Mouse (Mus musculus) kidney, adult 8-10 months (tissue): ENCODE measurements around the gene Ttc28.
A peak's percentile ranks its signal among the peaks of the same experiment; 100 is the strongest.

ENCODE experiments used
- DNase-seq, 2 experiments: peaks; one replicate each; pipeline ENCODE4 v3.0.0; 2022

Gene Ttc28

DNA sequence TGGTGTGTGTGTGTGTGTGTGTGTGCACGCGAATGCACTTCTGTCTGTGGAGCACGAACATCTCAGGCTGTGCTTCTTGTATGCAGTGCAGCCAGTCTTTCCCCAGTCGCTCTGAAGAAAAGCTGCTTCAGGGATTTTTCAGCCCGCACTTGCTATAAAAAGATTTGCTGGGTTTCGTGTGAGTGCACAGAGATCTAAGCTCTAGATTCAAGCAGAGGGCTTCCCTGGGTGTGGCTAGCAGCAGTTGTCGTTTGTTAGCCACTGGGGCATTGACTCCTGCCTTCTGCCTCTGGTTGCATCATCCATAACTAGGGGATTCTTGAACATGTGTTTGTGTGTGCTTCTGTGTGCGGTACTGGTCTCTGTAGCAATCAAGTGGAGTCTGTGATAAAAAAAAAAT lies 175.9 kb downstream of the Ttc28 start:
- no peak for DNase-seq

GRCm38 (mm10) chr5:111057084-111057483 lies 177.5 kb downstream of the Ttc28 start:
- no peak for DNase-seq

DNA sequence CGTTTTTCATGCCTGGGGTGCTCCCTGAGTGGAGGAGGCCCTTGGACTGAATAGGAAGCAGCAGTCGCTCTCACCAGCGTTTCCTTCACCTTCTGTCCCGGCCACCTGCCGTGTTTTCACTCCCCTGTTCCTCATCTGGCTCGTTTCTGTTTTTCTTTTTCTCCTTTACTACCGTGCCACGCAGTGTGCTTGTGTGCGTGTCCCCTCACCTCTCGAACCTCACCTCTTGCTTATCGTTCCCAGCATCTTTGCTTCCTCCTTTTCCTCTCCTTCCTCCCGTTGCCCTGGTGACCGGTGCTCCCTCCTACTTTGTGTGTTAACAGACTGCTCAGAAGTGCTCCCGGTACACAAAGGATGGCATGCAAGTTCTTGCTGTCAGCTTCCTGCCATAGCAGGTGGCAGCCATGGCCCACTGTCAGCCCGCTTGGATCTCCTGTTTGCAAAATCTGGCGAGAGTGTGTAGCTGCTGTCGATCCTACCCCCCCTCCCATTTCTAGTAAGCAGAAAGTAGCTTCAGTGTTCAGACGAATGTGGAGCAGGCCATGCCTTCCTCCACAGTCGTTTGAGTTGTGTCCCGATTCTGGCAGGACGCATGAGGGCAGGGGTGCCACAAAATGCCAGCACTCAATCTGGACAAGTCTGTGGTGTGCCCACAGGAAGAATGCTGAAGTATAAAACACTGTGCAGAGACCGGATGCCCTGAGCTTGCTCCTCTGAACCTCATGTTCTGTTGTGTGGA lies 179.0 kb downstream of the Ttc28 start:
- DNase-seq = no peak

DNA sequence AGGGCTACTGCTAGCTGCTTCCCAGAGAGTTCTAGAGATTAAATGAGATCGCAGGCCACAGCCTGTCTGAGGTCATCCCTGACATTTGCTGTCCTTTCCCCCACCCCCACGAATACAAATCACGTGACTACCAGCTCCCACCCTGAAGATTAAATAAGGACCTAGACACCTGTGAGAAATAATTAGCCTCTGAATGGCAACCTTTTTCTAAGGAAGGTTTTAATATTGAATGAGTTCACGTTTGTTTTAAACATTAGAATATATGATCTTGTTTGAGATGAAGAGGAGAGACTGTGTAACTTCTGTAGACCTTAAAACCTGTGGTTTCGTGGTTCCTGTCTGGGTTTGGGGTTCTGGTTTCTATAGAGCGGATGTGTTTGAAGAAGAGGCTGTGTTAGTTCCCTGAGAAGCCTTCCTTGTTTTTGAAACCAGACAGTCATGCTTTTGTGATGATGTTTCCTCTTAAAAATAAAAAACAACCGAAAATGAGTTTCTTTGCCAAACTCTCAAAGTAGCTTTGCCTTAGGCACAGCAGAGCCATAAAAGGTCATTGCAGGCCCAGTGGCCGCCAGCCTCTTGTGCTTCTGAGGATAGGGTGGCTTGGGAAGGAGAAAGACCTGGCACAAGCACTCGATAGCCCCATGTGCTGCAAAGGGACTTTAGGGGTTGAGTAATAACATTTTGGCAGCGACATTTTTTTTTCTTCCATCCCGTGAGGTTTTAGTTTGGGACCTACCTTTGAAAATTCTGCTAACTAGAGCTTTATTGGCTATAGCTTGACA lies 179.7 kb downstream of the Ttc28 start:
- DNase-seq = peak in 1 of 2 experiments; percentile 12

GRCm38 (mm10) chr5:111060246-111060745 lies 180.7 kb downstream of the Ttc28 start:
- no peak for DNase-seq

GRCm38 (mm10) chr5:111063155-111063554 lies 183.6 kb downstream of the Ttc28 start:
- DNase-seq = no peak

GRCm38 (mm10) chr5:111063991-111064390 lies 184.4 kb downstream of the Ttc28 start:
- no peak for DNase-seq

- no peak for DNase-seq
These were observed 186.2 kb downstream of the Ttc28 start for GRCm38 (mm10) chr5:111065770-111066169.

GRCm38 (mm10) chr5:111069503-111069902 lies 189.9 kb downstream of the Ttc28 start:
- DNase-seq = no peak

GRCm38 (mm10) chr5:111069931-111070330 lies 190.3 kb downstream of the Ttc28 start:
- no peak for DNase-seq

DNA sequence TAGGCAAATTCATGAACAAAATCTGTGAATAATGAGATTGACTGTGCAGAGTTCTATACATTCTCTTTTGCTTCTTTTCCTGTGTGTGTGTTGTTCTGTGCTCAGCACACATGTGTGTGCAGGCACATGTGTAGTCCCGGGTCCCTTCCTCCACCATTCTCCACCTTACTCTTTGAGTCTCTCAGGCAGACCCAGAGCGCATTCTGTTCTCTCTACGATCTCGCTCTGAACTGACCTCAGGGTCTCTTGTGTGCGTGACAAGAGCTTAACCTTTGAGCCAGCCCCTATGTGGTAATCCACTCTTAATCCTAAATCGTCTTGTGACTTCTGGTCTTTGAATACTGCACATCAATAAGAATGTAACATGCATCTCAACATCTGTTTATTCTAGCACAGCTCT lies 190.8 kb downstream of the Ttc28 start:
- no peak for DNase-seq

DNA sequence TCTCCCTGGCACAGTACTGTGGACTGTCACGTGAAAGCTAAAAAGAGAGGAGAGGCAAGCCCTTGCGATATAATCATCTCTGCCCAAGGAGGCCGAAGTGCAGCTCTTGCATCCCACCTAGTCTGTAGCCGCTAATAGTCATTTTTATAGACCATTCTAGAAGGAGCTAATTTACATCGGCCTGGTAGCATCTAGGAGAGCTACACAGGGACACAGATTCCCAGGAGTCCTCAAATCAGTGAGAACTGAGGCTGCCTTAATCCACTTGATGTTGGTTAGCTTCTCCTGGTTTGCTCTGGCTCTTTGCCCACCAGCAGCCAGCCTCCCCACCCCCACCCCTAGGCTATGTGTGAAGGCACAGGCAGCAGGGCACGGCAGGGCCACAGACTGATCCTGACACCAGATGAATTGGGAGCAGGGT lies 193.7 kb downstream of the Ttc28 start:
- peak in 1 of 2 experiments; percentile 14 for DNase-seq

DNA sequence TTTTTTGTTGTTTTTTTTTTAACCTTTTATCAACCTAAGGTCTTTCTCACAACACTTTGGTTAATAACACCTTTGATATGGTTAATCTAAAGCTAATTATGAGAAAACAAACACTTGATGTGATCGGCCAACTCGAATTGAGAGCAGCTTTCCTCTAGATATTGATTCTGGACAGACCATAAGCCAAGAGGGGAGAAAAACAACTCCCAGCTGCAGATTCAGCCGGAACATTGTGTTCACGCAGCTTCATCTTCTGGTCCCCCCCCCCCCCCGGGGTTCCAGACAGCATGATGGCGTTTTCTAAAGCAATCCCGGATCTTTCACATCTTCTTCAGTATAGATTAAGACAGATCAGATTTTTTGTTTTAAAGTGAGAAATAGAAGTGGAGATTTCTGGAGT lies 194.4 kb downstream of the Ttc28 start:
- no peak for DNase-seq

DNA sequence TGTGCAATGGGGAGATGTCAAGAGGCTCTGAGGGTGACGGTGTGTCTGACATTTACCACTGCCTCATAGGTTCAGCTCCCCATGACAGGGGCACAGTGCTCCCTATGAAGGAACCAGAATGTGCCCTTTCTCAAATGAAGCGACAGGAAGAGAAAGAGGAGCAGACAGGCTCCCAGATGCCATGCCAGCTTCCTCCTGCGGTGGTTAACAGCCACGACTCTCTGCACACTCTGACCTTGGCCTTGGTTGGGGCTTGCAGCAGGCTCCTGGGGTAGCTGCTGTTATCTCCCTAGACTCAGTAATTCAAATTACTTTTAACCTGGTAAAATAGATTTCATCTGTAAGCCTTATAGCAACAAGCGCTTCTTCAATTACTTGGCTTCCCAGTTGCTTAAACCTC lies 196.2 kb downstream of the Ttc28 start:
- DNase-seq = no peak

DNA sequence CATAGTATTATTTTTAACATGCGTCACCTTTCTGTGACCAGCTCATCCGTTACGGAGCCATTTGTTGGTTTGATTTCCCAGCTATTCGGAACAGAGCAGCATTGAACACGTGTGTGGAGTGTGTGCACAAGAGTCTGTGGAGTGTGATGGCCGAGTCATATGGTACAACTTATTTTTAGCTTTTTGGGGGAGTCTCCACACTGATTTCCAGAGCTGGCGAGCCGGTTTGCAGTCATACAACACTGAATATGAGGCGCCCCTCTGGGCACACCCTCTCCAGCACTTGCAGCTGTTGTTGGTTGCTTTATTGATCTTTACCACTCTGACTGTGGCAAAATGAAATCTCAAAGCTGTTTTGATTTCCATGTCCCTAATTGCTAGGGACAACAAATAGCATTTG lies 197.7 kb downstream of the Ttc28 start:
- no peak for DNase-seq

DNA sequence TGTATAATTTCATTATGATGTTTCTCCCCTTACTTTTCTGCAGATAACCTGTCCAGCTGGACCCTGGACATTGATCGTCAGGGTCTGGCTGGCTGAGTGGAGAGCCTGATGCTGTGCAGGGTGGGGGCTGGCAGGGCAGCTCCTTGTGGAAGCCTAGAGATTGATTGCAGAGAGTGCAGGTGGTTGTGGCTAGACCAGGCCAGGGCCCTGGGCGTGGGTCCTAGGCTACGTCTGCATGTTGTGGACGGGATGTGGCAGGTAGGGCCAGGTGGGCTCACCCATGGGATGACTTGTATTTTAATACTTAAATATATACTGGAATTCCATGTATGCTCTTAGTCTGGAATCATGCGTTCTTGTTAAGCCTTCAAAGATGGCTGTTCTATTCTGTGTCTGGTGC lies 201.0 kb downstream of the Ttc28 start:
- DNase-seq = no peak

DNA sequence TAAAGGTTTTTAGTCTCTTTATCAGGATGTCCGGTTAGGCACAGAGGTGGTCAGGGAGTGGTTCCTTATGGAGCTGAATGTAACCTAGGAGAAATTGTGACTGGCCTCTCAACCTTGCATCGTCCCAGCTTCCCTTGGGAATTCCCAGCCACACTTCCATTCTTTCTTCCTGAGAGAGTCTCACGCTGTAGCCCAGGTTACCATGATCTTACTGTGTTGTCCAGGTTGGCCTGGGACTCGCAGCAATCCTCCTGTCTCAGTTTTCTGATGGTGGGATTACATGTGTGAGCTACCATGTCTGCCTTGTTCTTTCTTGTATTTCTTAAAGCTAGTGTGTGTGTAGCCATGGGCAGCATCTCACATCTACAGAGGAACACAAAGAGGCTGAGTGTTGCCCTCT lies 206.2 kb downstream of the Ttc28 start:
- no peak for DNase-seq

DNA sequence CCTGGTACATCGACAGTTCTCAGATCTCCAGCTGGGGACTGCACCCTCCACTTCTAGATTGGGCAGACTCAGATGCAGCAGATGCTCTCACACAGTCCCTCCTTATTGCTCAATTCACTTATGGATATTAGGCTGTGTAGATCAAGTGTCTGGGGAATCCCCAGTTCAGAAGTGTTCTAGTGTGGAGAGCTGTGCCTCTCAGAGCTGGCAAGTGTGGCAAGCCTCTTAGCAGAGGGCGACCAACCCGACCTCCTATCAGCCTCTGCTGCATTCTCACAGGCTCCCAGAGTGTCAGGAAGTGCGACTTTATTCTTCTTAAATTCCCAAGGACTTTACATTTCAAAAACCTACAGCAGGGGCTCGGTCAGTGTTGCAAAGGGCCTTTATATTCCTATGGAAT lies 217.1 kb downstream of the Ttc28 start:
- DNase-seq = no peak

DNA sequence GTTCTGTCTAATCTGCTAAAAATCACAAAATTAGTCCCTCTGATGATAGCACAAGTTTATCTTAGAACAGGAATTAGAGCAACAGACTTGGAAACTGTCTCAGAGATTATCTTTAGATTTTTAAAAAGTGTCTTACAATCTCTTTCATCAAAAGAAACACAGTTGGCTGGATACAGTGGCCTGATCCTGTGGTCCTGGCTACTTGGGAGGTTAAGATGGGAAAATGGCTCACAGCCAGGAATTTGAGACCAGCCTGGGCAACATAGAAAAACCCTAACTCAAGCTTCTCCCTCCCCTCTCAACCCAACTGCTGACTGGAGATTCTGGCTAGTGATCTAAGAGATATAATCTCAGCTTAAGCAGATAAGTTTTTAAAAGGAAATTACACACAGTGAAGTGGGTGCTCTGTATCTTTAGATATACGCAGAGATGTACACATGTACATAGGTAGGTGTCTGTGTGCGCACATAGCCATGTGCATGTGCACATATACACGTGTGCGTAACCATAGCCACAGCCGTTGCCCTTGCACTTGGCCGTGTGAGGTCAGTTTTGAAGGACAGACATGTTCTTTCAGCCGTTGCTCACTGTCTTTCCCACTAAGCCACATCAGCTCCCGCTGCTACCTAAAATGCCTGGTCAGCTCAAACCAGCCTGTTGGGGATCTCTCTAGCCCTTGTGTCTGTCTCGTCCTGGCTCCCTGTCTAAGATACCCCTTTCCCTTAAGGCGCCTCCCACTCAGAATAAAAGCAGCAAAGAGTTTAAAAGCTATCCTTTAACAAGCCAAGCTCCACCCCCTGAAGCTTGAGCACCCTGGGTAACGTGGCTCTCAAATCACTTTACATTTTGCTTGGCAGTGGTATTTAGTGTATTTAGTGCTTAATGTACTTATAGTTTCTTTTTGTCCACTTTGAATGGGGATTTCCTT lies 217.9 kb downstream of the Ttc28 start:
- peak; percentile 25 to 50 for DNase-seq

- peak; percentile 61 to 67 for DNase-seq
These were observed 219.1 kb downstream of the Ttc28 start for GRCm38 (mm10) chr5:111098516-111099274.

GRCm38 (mm10) chr5:111100585-111100984 lies 221.0 kb downstream of the Ttc28 start:
- DNase-seq = no peak

DNA sequence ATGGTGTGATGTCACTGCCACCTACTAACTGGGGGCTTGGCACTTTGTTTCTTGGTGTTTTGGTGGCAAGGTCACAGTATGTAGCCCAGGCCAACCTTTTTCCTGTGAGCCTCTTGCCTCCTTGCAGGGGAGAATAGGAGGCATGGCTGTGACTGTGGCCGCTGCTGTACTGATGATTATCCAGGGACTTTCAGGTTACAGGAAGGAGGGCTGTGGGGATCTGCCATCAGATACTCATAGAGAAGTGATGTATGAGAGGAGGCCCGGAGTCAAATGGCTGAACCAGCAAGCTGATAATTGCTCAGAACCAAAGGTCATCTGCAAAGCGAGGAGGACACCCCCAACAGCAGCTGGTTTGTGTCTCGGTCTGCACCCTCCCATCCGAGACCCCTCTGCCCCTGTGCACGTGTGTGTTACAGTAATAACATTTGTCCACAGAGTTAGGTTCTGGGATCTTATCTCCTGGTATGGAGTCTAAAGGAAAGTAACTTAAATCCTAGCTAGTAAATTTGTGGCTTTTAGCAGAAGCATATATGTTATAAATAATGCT lies 221.9 kb downstream of the Ttc28 start:
- no peak for DNase-seq
